Mouse (Mus musculus): ENCODE measurements around the gene Gjd3.
"Not testable (repeated sequence)": the region's sequence is repeated elsewhere in the genome, so short reads cannot be mapped to it uniquely, and the experiment has no call there.

The Gjd3 gene

GRCm38 (mm10) chr11:98982773-98983133 lies at the start of gene Gjd3:
TSS of gene Gjd3 (minus strand) at chr11:98983016.
- no peak for DNase-seq

- DNase-seq = no peak
Measured at GRCm38 (mm10) chr11:99026899-99027440, 44.2 kb upstream of the Gjd3 start.

GRCm38 (mm10) chr11:99025878-99026277 lies 43.1 kb upstream of the Gjd3 start:
- no peak for DNase-seq

DNA sequence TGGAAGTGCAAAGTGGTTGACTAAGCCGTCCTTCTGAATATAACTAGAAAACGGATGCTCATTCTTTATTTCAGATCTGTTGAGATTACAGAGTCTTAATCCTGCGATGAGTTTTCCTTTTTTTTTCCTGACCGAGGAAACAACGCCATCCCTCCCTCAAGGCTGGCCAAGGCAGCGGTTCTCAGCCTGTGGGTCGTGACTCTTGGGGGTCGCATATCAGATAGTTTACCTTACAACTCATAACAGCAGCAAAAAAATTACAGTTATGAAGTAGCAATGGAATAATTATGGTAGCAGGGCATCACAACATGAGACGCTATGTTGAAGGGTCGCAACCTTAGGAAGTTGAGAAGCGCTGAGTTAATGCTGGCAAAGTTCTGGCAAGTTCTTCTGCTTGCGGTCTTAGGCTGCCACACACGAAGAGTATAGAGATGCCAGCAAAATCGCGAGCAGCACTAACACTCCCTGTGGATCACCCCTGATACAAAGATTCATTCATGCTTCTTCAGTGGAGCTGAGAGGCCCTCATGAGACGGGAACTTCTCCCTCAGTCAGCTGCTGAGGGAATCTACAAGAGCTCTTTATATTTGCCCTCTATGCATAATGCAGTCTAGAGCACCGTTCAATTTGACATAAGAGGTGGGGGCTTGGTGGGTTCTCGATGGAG lies 41.8 kb upstream of the Gjd3 start:
- DNase-seq = no peak

DNA sequence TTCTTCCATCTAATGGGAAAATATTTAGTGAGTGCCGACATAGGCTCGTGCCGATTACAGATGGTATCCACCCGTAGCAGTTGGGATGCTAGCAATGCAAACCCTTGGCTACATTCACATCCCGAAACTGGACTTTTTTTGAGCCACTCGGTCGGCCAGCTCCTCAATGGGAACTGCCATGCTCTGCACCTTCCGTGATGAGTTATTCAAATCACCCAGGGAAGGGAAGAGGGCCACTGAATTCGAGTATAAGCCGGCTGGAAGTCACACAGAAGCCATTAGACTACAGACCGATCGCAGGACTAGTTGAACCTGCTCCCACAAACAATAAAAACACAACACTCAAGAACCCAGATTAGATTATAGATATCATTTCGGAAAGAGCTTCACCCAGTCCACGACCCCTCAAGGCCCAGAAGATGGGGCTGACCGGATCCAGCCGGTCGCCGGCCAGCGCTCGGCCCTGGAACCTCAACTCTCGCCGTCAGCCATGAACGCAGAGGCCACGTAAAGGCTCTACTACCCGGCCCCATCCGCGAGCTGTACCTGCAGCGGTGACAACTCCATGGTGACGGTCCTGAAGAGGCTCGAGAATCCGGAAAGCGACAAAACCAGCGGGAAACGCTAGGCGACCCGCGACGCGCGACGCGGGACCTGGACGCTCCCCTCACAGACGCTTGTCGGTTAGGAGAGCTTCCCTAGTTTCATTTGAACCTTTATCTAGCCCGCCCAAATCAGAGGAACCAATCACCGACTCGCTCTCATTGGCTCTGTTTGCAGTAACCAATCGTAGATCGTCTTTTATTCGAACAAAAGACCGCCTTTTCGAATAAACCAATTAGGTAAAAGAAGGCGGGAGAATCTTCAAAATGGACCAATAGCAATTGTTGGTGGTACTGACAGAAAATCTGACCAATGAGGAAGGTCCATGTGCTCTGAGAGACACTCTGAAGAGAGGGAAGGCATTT lies 41.0 kb upstream of the Gjd3 start, which contains the start of gene Top2a:
TSS of gene Top2a (minus strand) at position 690 of the 968 bp plus-strand sequence.
- peak; percentile 99 for DNase-seq

DNA sequence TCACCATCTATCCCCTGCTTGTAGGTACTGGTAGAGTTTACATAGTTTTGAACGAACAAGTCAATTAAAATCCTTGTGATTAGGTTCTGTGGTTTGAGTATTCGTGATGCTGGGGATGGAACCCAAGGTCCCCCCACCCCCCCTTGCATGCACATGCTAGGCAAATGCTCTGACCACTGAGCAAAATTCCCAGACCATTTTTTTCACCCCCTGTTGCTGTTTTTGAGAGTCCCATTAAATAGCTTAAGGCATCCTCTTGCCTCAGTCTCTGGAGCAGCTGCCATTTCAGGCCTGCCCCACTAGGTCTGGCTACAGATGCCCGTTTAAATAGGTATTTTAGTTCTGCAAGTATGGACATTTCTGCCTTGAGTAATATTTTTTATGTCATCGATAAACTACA lies 40.3 kb upstream of the Gjd3 start:
- DNase-seq = no peak

- DNase-seq = no peak
Measured at GRCm38 (mm10) chr11:99022384-99022933, 39.6 kb upstream of the Gjd3 start.

GRCm38 (mm10) chr11:99019844-99020243 lies 37.0 kb upstream of the Gjd3 start:
- no peak for DNase-seq

DNA sequence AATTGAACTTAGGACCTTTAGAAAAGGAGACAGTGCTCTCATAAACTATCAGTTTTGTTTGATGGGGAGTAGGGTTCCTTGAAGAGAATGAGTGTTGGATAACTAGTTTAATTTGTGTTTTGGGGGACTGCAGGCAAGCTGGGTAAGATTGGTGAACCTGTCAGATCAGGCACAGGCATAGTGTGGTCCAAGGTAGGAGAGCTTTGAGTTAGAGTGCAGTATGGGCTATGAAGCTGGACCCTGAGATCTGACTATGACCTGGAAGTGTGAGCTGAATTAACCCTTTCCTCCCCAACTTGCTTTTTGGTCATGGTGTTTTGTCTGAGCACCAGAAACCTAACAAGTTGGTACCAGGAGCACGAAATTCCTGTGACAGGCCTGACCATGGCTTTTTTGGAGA lies 31.0 kb upstream of the Gjd3 start:
- no peak for DNase-seq

- no peak for DNase-seq
Measured at GRCm38 (mm10) chr11:99010706-99011105, 27.9 kb upstream of the Gjd3 start.

DNA sequence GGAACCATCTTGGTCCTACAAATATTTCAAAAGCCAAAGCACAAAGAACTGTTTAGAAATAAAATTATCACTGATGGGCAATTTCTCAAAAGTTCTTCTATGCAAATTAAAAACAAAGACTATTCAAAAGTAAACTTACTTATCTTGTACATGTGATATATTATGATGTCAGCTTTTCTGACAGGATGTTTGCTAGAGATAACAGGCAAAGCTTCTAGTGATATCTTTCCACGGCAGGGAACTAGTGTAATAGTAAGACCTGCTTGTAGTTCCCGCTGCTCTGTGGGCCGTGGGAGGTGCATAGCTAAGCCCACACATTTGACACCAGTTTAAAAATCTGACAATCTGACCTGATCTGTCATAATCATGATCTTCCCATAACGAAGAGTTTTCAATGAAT lies 27.3 kb upstream of the Gjd3 start:
- DNase-seq = no peak

DNA sequence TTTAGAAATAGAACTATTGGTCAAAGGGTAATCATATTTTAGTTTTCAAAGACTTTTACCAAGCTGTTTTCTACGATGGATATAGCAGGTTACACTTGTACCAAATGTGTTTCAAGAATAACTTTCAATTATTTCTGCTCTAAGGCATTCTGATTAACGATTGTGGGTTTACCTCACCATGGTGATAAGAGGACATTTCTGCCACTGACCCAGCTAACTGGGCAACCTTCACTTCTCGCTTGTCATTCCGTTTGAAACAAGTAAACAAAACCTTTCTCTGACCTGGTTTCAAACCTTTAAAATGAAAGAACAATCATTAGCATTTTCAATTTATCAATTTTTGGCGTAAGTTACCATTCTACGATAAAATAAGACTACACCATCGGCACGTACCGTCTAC lies 24.0 kb upstream of the Gjd3 start:
- no peak for DNase-seq

DNA sequence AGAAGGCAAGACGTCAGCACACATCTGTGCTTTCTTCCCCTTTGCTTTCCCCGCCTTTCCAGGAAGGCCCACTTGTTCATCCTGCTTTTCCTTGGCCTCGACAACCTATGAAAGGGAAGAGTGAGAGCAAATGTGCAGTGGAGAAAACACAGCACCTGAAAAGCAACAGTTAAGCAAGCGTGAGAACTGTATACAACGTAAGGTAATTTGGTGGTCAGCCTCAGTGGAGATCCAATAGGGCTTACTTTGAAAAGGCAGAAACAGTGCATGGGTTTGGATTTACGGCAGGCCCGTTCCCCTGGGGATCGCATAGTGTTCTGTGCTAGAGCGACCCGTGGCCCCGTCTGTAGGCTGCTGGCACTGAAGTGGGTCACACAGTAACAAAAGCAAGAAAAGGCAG lies 16.4 kb upstream of the Gjd3 start:
- no peak for DNase-seq

DNA sequence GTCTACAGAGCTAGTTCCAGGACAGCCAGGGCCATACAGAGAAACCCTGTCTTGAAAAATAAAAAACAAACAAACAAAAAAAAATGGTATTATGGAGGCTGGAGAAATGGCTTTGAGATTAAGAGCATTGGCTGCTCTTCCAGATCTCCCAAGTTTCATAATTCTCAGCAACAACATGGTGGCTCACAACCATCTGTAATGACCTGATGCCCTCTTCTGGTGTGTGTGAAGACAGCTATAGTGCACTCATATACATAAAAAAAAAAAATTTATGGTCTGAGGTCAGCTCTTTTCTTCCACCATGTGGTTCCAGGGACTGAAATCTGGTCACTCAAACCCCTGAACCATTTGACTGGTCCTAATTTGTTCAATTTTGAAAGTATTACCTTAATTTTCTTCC lies 16.0 kb upstream of the Gjd3 start:
- DNase-seq = no peak

GRCm38 (mm10) chr11:98997659-98998058 lies 14.8 kb upstream of the Gjd3 start:
- no peak for DNase-seq

DNA sequence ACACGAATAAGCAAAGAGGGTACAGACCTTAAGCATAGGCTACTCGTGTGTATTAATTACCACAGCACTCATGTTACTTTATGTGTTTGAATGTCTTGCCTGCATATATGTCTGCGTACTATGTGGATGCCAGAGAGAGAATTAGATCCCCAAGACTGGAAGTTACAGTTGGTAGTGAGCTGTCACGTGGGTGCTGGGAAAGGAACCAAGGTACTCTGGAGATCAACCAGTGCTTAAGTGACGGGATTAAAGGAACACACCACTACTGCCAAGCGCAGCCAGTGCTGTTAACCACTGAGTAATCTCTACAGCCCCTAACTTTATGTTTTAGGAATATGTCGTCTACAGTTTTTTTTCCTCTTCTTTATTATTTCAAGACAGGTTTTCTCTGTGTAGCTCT lies 13.2 kb upstream of the Gjd3 start:
- no peak for DNase-seq

DNA sequence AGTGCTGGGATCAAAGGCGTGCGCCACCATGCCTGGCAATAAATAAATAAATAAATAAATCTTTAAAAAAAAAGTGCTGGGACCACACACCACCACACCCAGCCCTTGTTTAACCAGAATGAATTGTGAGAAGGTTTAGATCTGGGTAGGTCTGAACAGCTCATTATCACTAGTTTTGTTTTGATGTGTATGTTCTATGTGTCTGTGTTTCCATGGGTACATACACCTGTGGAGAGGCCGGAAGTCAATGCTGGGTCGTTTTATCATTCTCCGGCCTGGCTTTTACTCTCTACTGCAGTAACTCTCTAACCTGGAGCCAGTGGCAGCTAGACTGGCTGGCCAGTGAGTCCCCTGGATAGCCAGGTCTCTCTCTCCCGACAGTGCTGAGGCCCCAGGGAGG lies 8.1 kb upstream of the Gjd3 start:
- DNase-seq = no peak

DNA sequence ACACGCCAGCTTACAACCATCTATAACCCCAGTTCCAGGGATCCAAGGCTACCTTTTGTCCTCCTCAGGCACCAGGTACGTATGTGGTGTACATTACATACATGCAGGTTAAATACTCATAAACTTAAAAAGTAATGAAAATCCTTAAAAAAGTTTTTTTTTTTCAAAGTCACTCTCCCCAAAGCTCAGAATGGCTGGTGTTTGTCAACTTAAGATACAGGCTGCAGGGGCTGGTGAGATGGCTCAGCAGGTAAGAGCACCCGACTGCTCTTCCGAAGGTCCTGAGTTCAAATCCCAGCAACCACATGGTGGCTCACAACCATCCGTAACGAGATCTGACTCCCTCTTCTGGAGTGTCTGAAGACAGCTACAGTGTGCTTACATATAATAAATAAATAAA lies 5.4 kb upstream of the Gjd3 start:
- DNase-seq = not testable (repeated sequence)

DNA sequence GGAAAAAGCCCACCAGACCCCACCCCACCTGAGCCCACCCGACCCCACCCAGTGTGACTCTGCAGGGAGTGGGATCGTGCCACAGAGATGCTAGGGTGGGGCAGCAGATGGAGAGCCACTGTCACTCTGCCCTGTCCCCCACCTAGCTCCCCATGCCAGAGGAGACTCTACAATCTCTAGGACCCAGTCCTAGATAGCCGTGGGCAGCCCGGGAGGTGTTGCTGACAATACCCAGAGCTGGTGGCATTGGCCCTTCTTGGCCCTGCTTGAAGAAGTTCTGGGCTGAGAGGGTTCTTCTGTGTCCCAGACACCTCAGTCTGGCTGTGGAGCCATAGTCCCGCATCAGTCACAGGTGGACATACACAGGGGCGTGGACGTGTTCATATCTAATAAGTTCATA lies 2.7 kb upstream of the Gjd3 start:
- DNase-seq = no peak

- no peak for DNase-seq
Measured at GRCm38 (mm10) chr11:98983551-98983950, 735 bp upstream of the Gjd3 start.

GRCm38 (mm10) chr11:98981997-98982772 lies 631 bp downstream of the Gjd3 start:
- peak; percentile 54 for DNase-seq

- DNase-seq = peak; percentile 68
Measured at GRCm38 (mm10) chr11:98981289-98981996, 1.4 kb downstream of the Gjd3 start.

All from kidney, adult 9 months (tissue).